Mouse (Mus musculus) hindbrain, embryonic 11.5 days (tissue): ENCODE measurements around the gene Smurf2. TPM values are rescaled to one million over a fixed set of nuclear protein-coding genes. Genes with fewer than 3 reads are reported as not detected.

Experiments
- ATAC-seq: fragments of 200-750 bp; cut with Nextera tagmentation; 2 replicates; pipeline ENCODE4 v1.8.0; 2017; ENCODE audit warnings: mild to moderate bottlenecking, moderate TSS enrichment, moderate library complexity; ENCODE audit not compliant: low FRiP score
- DNase-seq: peaks from one replicate; pipeline ENCODE4 v3.0.0-alpha.2; 2015; ENCODE audit warnings: low spot score
- H3K27ac ChIP-seq: fragments of 300-500 bp; sonication (generic); 2 replicates; pipeline ENCODE4 v1.5.1; 2014; ENCODE audit warnings: mild to moderate bottlenecking, low read depth, low read length
- H3K27me3 ChIP-seq: fragments of 300-500 bp; sonication (generic); 2 replicates; pipeline ENCODE4 v1.6.1; 2014; ENCODE audit warnings: mild to moderate bottlenecking, low read length, moderate library complexity, mixed read lengths; ENCODE audit not compliant: control insufficient read depth, insufficient read depth
- H3K36me3 ChIP-seq: fragments of 300-500 bp; sonication (generic); 2 replicates; pipeline ENCODE4 v1.6.1; 2014; ENCODE audit warnings: mild to moderate bottlenecking, low read length, moderate library complexity, mixed read lengths; ENCODE audit not compliant: control insufficient read depth, insufficient read depth
- H3K4me1 ChIP-seq: fragments of 300-500 bp; sonication (generic); replicated peaks from 2 replicates; pipeline ENCODE4 v1.6.1; 2014; ENCODE audit warnings: low read length, mixed read lengths; ENCODE audit not compliant: control insufficient read depth, insufficient read depth
- H3K4me2 ChIP-seq: fragments of 300-500 bp; sonication (generic); replicated peaks from 2 replicates; pipeline ENCODE4 v1.6.1; 2014; ENCODE audit warnings: mild to moderate bottlenecking, low read depth, low read length
- H3K4me3 ChIP-seq: fragments of 300-500 bp; sonication (generic); 2 replicates; pipeline ENCODE4 v1.5.1; 2014; ENCODE audit warnings: low read depth, low read length
- H3K9ac ChIP-seq: fragments of 300-500 bp; sonication (generic); 2 replicates; pipeline ENCODE4 v1.6.1; 2014; ENCODE audit warnings: low read depth, low read length
- H3K9me3 ChIP-seq: fragments of 300-500 bp; sonication (generic); 2 replicates; pipeline ENCODE4 v1.6.1; 2016; ENCODE audit warnings: low read length; ENCODE audit not compliant: control insufficient read depth
- WGBS: fragments of 180-500 bp; shearing (Covaris S2); extraction: QIAGEN DNeasy Blood & Tissue Kit; methylation state at CpG from one replicate; pipeline ENCODE4 v1.1.7; 2014; 5-methylcytosine and 5-hydroxymethylcytosine counted together
- polyA plus RNA-seq: library from polyadenylated mRNA; unstranded; fragments of >200 nt; fragmentation: Nextera tagmentation; extraction: Ambion mirVana; gene quantifications from 2 replicates; pipeline ENCODE4 v1.2.1, GENCODE M21; 2014

The Smurf2 gene
- polyA plus RNA-seq, 1 experiment from 2014 or later: 25.0 TPM

DNA sequence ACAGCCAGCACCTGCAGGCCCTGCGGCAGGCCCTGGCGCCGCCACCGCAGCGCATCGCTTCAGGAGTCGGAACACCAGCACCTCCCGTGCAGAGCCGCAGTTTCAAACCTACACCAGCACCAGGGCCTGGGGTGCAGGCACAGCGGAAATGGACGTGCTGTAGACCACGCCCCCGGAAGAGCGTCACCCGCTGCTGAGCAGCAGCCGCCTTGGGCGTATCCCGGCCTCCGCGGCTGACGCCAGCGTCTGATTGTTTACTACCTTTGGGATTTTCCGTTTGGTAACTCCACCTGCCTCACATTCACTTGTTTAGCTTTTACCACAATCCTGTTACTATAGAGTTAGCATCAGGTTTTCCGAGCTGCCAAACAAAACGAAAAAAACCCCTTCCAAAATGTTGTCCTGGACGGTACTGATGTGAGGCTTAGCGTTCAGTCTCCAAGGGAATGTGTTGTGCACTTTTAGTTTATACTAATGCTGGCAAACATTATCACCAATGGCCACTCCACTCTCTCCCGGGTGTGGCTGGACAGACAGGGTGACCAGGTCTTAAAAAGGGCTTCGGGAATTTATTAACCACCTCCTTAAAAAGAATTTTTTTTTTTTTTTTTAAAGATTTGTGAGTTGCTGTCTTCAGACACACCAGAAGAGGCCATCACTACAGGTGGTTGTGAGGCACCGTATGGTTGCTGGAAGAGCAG is 141.0 kb downstream of the Smurf2 start, which contains the start of gene Polg2:
TSS of gene Polg2 (minus strand) at position 150 of the 701 bp plus-strand sequence.
- peak within 1 kb of the TSS; percentile 86 for H3K27ac ChIP-seq
- ATAC-seq (peak; percentile 99), DNase-seq (peak; percentile 95)
- peak within 1 kb of the TSS; percentile 86 for H3K9ac ChIP-seq
- H3K4me2 ChIP-seq: peak within 1 kb of the TSS; percentile 82
- H3K36me3 ChIP-seq: peaks cover 13% of the 10 kb centered on the region
- H3K27me3 ChIP-seq: no peaks in the 10 kb centered on the region
- WGBS: 2% methylated on average over 30 of the region's 30 CpGs
- H3K9me3 ChIP-seq: no peaks in the 10 kb centered on the region
- H3K4me1 ChIP-seq: no peaks in the 10 kb centered on the region
- H3K4me3 ChIP-seq: peak within 1 kb of the TSS; percentile 77

DNA sequence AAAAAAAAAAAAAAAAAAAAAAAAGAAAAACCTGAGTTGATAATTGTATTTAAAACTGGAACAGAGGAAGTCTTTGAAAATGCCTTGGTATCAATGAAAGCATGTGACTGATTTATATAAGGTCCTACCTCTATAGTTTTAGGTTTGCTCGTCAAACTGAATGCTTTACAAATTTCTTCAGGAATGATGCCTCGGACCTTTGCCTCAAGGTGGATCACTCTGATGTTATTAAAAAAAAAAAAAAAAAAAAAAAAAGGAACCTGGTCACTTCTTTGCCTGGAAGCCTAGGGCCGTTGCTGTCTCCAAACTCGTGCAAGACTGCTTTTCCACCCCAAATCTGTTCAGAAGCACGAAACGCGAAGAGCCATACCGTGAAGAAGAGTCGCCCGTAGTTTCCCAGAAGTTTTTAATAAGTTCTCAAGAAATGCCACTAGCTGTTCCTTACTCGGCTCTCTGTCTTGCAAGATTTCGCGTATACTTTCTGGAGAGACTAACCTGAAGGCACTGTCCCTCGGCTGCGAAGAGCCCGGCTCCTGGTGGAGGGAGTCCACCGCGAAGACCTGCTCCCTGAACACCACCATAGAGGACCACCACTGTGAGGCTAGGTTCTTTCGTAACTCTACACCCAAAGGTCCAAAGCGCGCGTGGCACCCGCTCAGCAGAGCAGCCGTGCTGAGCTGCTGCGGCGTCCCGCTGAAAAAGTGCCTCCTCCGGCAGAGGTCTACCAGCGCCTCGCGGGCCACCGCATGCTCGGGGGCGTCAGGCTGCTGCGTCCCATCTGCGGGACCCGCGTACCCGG is 141.7 kb downstream of the Smurf2 start:
- Histone ChIP-seq H3K36me3 (peaks cover 16% of the 10 kb centered on the region), H3K9me3 (no peaks in the 10 kb centered on the region), H3K9ac (peak overlapping the region; percentile 86), H3K27me3 (no peaks in the 10 kb centered on the region), H3K4me3 (peak overlapping the region; percentile 77), H3K4me1 (no peaks in the 10 kb centered on the region), H3K4me2 (peak overlapping the region; percentile 82), H3K27ac (peak overlapping the region; percentile 86)
- WGBS: 2% methylated on average over 39 of the region's 39 CpGs
- ATAC-seq (peak; percentile 85), DNase-seq (no peak)

DNA sequence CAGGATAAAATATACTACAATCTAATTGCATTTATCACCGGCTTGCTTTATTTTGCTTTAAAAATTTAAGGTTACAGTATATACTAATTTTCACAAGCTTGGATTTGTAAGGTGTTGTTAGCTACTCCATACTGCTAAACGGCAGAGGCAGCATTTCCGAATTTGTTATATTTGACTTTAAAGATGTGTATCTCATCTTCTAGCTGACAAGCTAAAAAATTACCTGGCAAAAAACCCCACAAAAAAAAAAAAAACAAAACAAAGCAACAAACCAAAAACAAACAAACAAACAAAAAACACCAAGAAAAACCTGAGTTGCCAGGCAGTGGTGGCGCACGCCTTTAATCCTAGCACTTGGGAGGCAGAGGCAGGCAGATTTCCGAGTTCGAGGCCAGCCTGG is 142.4 kb downstream of the Smurf2 start:
- no peak overlapping the region for H3K9ac ChIP-seq
- H3K27me3 ChIP-seq: no peaks in the 10 kb centered on the region
- WGBS: 94% methylated on average over 7 of the region's 7 CpGs
- no peaks in the 10 kb centered on the region for H3K4me1 ChIP-seq
- H3K36me3 ChIP-seq: peaks cover 11% of the 10 kb centered on the region
- ATAC-seq (no peak), DNase-seq (no peak)
- no peak overlapping the region for H3K4me3 ChIP-seq
- H3K27ac ChIP-seq: no peak overlapping the region
- no peak overlapping the region for H3K4me2 ChIP-seq
- H3K9me3 ChIP-seq: no peaks in the 10 kb centered on the region

DNA sequence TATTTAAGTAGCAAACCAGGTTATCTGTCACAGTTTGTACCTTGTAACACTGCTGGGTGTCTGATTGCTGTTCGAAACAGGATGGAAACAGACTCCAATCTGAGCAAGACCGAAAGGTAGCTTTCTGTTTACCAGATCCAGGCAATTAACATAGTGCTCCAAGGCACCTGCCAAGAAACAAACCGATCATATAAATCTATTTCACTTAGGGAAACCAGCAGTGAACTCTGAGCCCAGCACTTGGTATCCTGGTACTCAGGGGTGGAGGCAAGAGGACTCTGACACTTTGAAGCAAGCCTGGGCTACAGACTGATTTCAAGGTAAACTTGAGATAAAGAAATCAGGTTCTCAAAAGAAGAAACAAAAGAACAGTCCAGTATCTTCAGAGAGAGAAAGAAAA is 143.1 kb downstream of the Smurf2 start:
- Histone ChIP-seq H3K27ac (no peak overlapping the region), H3K4me2 (no peak overlapping the region), H3K9me3 (no peaks in the 10 kb centered on the region), H3K4me3 (no peak overlapping the region), H3K36me3 (peaks cover 9% of the 10 kb centered on the region; the same call in 1 of the 2 replicates), H3K9ac (no peak overlapping the region), H3K4me1 (no peaks in the 10 kb centered on the region), H3K27me3 (no peaks in the 10 kb centered on the region)
- DNase-seq: no peak
- 91% methylated on average over 3 of the region's 3 CpGs for WGBS
- no peak for ATAC-seq

DNA sequence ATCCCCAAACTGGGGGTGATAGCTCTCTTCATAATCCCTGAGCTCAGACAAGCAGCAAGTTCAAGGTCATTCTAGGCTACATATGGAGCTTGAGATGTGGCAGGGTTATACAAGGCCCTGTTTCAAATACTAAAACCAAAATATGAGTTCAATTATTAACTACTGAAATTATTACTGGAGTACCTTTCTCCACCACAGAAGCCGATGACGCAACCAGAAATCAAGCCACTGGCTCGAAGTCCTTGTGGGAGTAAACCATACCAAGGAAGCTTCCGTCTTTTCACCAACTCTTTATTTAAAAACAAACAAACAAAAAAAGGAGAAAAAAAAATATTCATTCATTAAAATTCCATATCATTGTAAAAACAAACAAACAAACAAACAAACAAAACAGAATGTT is 143.6 kb downstream of the Smurf2 start:
- Histone ChIP-seq H3K4me2 (no peak overlapping the region), H3K27ac (no peak overlapping the region), H3K9me3 (no peaks in the 10 kb centered on the region), H3K4me3 (no peak overlapping the region), H3K27me3 (no peaks in the 10 kb centered on the region), H3K4me1 (no peaks in the 10 kb centered on the region), H3K36me3 (peaks cover 9% of the 10 kb centered on the region; the same call in 1 of the 2 replicates), H3K9ac (no peak overlapping the region)
- DNase-seq: no peak
- WGBS: 96% methylated on average over 4 of the region's 4 CpGs
- no peak for ATAC-seq

DNA sequence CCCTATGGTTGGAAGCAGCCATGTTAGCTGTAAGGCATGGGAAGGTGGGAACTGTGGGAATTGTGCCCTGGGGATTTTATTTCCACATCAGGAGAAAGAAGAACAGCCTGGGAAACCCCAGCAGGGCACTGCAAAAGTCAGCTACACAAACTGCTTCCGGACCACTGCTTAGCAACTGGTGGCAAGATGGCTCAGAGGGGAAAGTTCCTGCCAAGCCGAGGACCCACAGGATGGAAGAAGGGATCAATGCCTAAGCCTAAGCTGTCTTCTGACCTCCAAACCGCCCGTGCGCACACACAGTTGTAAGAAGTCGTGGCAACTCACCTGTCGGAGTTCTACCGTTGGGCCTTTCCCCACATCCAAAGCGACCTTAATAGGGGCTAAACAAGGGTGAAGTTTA is 147.5 kb downstream of the Smurf2 start:
- Histone ChIP-seq H3K4me3 (no peak overlapping the region), H3K27ac (no peak overlapping the region), H3K9me3 (no peaks in the 10 kb centered on the region), H3K4me1 (no peaks in the 10 kb centered on the region), H3K27me3 (no peaks in the 10 kb centered on the region), H3K4me2 (no peak overlapping the region), H3K9ac (no peak overlapping the region), H3K36me3 (peaks cover 15% of the 10 kb centered on the region; the same call in 1 of the 2 replicates)
- no peak for DNase-seq
- no peak for ATAC-seq
- 95% methylated on average over 9 of the region's 9 CpGs for WGBS

DNA sequence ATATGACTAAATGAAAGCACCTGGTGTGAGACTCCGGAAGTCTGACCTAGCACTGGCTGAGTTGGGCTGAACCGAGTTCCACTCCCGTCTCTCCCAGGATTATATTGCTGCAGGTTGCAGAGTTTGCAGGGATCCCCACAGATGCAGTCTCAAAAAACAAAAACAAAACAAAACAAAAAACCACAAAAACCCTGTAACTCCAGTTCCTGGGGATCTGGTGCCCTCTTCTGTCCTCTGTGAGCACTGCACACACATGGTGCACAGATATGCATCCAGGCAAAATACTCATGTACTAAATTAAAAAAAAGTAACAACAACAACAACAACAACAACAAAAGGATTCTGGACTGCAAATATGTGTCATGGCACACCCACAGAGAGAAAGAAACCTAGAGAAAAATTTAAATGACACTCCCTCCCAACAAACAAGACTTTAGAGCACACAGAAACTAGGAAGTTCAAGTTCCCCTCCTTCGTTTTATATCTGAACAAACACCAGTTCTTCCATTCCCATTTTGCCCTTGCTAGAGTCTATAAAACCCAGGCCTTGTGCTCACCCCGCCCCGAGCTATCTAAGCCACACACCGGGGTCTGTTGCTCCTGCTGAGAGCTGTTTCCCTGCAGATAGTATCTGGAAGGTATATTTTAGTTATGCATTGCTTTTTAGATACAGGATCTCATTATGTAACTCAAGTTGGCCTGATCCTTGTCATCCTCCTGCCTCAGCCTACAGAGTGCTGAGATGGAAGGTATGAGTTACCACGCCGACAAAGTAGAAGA is 150.1 kb downstream of the Smurf2 start:
- no peak for ATAC-seq
- no peaks in the 10 kb centered on the region for H3K27me3 ChIP-seq
- no peak for DNase-seq
- no peak overlapping the region for H3K4me3 ChIP-seq
- no peaks in the 10 kb centered on the region for H3K9me3 ChIP-seq
- no peak overlapping the region for H3K9ac ChIP-seq
- no peak overlapping the region for H3K4me2 ChIP-seq
- no peaks in the 10 kb centered on the region for H3K4me1 ChIP-seq
- 95% methylated on average over 9 of the region's 9 CpGs for WGBS
- peaks cover 11% of the 10 kb centered on the region for H3K36me3 ChIP-seq
- H3K27ac ChIP-seq: no peak overlapping the region
